Mouse (Mus musculus) G1E (cell line): Measurements from ENCODE around the gene Izumo4.

Source experiments
- CTCF ChIP-seq: IDR thresholded peaks from 2 replicates; pipeline ENCODE4 v1.5.1; 2012; ENCODE audit warnings: low read depth, low read length, inconsistent platforms, mixed read lengths
- GATA1 ChIP-seq: IDR thresholded peaks from 2 replicates; pipeline ENCODE4 v1.6.1; 2012; ENCODE audit warnings: borderline replicate concordance, low read length, inconsistent platforms, mixed read lengths
- GATA2 ChIP-seq: IDR thresholded peaks from 2 replicates; pipeline ENCODE4 v1.6.1; 2012; ENCODE audit warnings: low read depth, low read length, inconsistent platforms, borderline replicate concordance
- POLR2AphosphoS5 ChIP-seq: IDR thresholded peaks from 2 replicates; pipeline ENCODE4 v1.6.1; 2012; ENCODE audit warnings: low read depth, low read length, inconsistent platforms; ENCODE audit not compliant: insufficient replicate concordance

DNA sequence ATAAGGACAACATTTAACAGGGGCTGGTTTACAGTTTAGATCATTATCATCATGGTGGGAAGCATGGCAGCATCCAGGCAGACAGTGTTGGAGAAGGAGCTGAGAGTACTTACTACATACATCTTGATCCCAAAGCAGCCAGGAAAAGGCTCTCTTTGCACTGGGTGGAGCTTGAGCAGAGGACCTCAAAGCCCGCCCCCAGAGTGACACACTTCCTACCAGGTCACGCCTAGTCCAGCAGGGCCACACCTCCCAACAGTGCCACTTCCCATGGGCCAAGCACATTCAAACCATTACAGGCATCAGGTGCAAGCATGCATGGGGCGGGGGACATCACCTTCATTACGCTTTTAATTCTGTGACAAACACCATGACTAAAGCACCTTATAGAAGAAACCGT lies 42.3 kb downstream of the Izumo4 start:
- TF ChIP-seq POLR2AphosphoS5 (no peak), CTCF (no peak), GATA1 (no peak), GATA2 (no peak)
